Mouse (Mus musculus): ENCODE results near the gene Zfp738.
"Not testable (repeated sequence)": the region's sequence is repeated elsewhere in the genome, so short reads cannot be mapped to it uniquely, and the experiment has no call there.

Zfp738 gene

GRCm38 (mm10) chr13:67686971-67687370 lies at the start of gene Zfp738:
TSS of gene Zfp738 (minus strand) at chr13:67687071.
- DNase-seq, result no peak

- DNase-seq, result not testable (repeated sequence)
Observed at GRCm38 (mm10) chr13:67734391-67734790, 47.5 kb upstream of the Zfp738 start.

GRCm38 (mm10) chr13:67729441-67729840 lies 42.6 kb upstream of the Zfp738 start:
- DNase-seq, result peak; percentile 39 to 66

GRCm38 (mm10) chr13:67728641-67729318 lies 41.9 kb upstream of the Zfp738 start, which contains the start of gene Zfp65:
TSS of gene Zfp65 (minus strand) at chr13:67729173.
- peak; percentile 66 to 75 for DNase-seq

- no peak for DNase-seq
Observed at GRCm38 (mm10) chr13:67728106-67728505, 41.2 kb upstream of the Zfp738 start.

GRCm38 (mm10) chr13:67725331-67725730 lies 38.5 kb upstream of the Zfp738 start:
- not testable (repeated sequence) for DNase-seq

- peak; percentile 94 to 95 for DNase-seq
Observed at GRCm38 (mm10) chr13:67723848-67724479, 37.1 kb upstream of the Zfp738 start.

GRCm38 (mm10) chr13:67683841-67684240 lies 3.0 kb downstream of the Zfp738 start:
- DNase-seq, result not testable (repeated sequence)

GRCm38 (mm10) chr13:67682959-67683735 lies 3.7 kb downstream of the Zfp738 start:
- DNase-seq, result peak; percentile 90 to 93

GRCm38 (mm10) chr13:67674902-67675301 lies 12.0 kb downstream of the Zfp738 start:
- no peak for DNase-seq

- DNase-seq, result no peak
Observed at GRCm38 (mm10) chr13:67652496-67652895, 34.4 kb downstream of the Zfp738 start.

GRCm38 (mm10) chr13:67637294-67638007 lies 49.4 kb downstream of the Zfp738 start, which contains the start of the genes Gm49345 and Zfp729a:
TSS of gene Gm49345 (minus strand) at chr13:67637769.
TSS of gene Zfp729a (minus strand) at chr13:67637791.
- DNase-seq, result peak; percentile 92 to 93

- DNase-seq, result no peak
Observed at GRCm38 (mm10) chr13:67610108-67610507, 76.8 kb downstream of the Zfp738 start.

GRCm38 (mm10) chr13:67609066-67609876 lies 77.6 kb downstream of the Zfp738 start, which contains the start of gene Zfp729b:
TSS of gene Zfp729b (minus strand) at chr13:67609707.
- peak; percentile 94 to 95 for DNase-seq
